Mouse (Mus musculus) common myeloid progenitor, adult 5-6 weeks (primary cell): ENCODE measurements at regions not wholly inside any gene's neighbourhood (a gene's known extent, or its start where the extent isn't known, plus 50 kb on each side); places are given as distances from the start of the nearest gene placed in this dataset.

Experiments used
- ATAC-seq: replicated peaks from 2 replicates; pipeline ENCODE4 v1.8.0; 2016; ENCODE audit warnings: low read depth, mild to moderate bottlenecking, moderate TSS enrichment, inconsistent platforms; ENCODE audit not compliant: poor library complexity, severe bottlenecking

DNA sequence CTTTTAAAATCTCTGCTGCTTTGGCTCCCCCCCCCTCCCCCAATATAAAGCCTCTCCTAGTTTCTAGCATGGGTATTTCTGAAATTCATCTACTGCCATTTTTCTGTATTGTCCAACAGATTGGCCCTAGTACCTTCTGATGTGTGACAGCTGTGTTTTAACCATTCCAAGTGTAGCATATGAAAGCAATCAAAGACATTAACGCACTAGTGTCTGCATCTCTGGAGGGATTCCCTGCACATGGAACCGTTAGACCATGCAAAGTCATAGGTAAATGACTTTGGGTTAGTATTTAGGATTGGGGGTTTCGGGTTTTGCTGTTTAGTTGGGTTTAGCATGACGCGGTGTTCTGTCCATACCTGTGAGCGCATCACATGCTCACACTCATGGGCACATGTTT is 57.3 kb upstream of the Smarca2 start:
- ATAC-seq, result no peak

- ATAC-seq, result no peak
Measured at GRCm38 (mm10) chr19:26548562-26549270, 56.1 kb upstream of the Smarca2 start.

DNA sequence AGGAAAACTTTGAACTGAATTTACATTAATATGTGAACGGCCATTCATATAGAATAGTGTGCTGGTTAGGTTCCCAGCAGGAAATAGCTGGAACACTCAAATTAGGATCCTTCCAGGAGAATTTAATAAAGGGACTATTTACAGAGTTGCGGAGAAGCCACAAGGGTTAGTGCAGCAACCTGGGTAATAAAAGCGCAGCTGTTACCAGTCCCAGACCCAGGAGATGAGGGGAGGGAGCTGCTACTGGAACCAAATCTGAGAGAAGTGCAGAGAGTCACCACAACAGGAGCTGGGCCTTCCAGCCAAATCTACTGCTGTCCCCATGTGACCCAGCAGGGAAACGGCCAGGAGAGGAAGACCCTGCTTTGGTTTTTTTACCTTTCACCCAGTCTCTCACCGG is 54.6 kb upstream of the Smarca2 start:
- ATAC-seq, result no peak
